Mouse (Mus musculus) liver, postnatal 0 days (tissue): ENCODE measurements around the gene Mef2c.

ENCODE experiments used
- CTCF ChIP-seq: sonication (generic); IDR thresholded peaks from 2 replicates; pipeline ENCODE4 v1.5.1; 2016; ENCODE audit warnings: antibody characterized with exemption, low read depth
- EP300 ChIP-seq: IDR thresholded peaks from 2 replicates; pipeline ENCODE4 v1.6.1; 2016; ENCODE audit warnings: antibody characterized with exemption, low read depth, mild to moderate bottlenecking

GRCm38 (mm10) chr13:83520807-83521206 is 17.0 kb downstream of the Mef2c start:
- TF ChIP-seq CTCF (no peak), EP300 (no peak)
